Mouse (Mus musculus) heart, postnatal 14 days (tissue): ENCODE data around the gene Nrg4. TPM values are rescaled to one million over a fixed set of nuclear protein-coding genes. Genes with fewer than 3 reads are reported as not detected.

Experiments used
- total RNA-seq, 2 experiments: library from RNA; stranded (reverse); gene quantifications; 2 replicates each; pipeline ENCODE4 v1.2.3; 2021

The Nrg4 gene
- total RNA-seq, 2 experiments from 2014 or later, result 0.49 to 2.0 TPM

Other genes starting within 250 kb of the Nrg4 start
- gene Ube2q2, start 178.0 kb downstream of the Nrg4 start, total RNA-seq, result 10 to 100 TPM; 25.1 to 26.3 TPM
- gene Fbxo22, start 117.9 kb downstream of the Nrg4 start, total RNA-seq, result 10 to 100 TPM; 30.8 to 32.9 TPM
- 1 to 10 TPM; 1.1 to 1.2 TPM for gene Tmem266, start 69 bp upstream of the Nrg4 start, total RNA-seq
- gene Etfa, start 185.4 kb upstream of the Nrg4 start, total RNA-seq, result 100 to 1,000 TPM; 719 to 730 TPM
- gene Isl2, start 211.8 kb upstream of the Nrg4 start, total RNA-seq, result under 1 TPM in 1 of 2 experiments, not detected in 1; 0.15 TPM